Mouse (Mus musculus): Measurements from ENCODE around the gene Bcl2l13. TPM values are rescaled to one million over a fixed set of nuclear protein-coding genes. Genes with fewer than 3 reads are reported as not detected.

The Bcl2l13 gene
- polyA plus RNA-seq, 1 experiment = not detected

DNA sequence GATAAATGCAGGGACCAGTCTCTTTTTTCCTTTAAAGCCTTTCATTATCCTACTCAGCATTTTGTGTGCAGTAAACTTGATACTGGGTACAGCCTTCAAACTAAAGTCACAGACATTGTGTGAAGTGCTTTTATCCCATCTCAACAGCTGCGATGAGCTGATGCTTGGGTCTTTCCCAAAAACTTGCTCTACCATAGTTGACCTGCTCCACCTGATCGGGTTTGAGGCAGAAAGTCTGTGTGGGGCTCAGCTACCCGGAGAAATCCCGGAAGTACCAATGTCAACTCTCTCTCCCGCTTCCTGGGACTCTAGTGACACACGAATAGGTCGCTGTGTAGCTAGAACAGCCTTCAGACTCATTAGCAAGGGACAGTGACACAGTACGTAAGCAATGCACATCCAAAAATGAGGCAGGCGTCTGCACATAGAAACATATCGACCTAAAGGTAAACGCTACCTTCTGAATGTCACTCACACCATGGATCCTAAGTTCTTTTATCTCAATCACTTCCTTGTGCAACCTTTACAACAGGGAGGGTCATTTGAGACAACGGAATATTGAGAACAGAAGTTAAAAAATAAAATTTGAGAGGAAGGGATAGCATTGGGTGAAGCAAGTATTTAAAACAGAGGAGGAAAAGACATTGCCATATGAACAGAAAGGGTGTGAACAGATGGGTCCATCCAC is 102.9 kb downstream of the Bcl2l13 start:
- Histone ChIP-seq H3K27ac (ENCODE audit: insufficient read depth, low read depth, low read length) (no peak overlapping the region), H3K4me3 (ENCODE audit: insufficient read depth, low read depth, low read length) (no peak overlapping the region), H3K4me1 (ENCODE audit: control insufficient read depth, insufficient read depth, low read length) (peaks cover 2% of the 10 kb centered on the region; the same call in 1 of the 2 replicates)
- 93% methylated on average over 12 of the region's 12 CpGs for WGBS
- TF ChIP-seq POLR2A (IDR thresholded peaks at IDR 0.05; ENCODE audit: insufficient read depth, low read depth, low read length) (no peak), CTCF (IDR thresholded peaks at IDR 0.05; ENCODE audit: insufficient read depth, low read depth, low read length) (no peak)

- Histone ChIP-seq H3K27ac (ENCODE audit: insufficient read depth, low read depth, low read length) (no peak overlapping the region), H3K4me1 (ENCODE audit: control insufficient read depth, insufficient read depth, low read length) (peaks cover 2% of the 10 kb centered on the region; the same call in 1 of the 2 replicates), H3K4me3 (ENCODE audit: insufficient read depth, low read depth, low read length) (no peak overlapping the region)
- TF ChIP-seq POLR2A (IDR thresholded peaks at IDR 0.05; ENCODE audit: insufficient read depth, low read depth, low read length) (no peak), CTCF (IDR thresholded peaks at IDR 0.05; ENCODE audit: insufficient read depth, low read depth, low read length) (no peak)
- 90% methylated on average over 3 of the region's 3 CpGs for WGBS
Observed at GRCm38 (mm10) chr6:120939783-120940182, 103.8 kb downstream of the Bcl2l13 start.

- H3K4me1 ChIP-seq (ENCODE audit: control insufficient read depth, insufficient read depth, low read length) = peaks cover 2% of the 10 kb centered on the region; the same call in 1 of the 2 replicates
- 93% methylated on average over 7 of the region's 7 CpGs for WGBS
- no peak overlapping the region for H3K27ac ChIP-seq (ENCODE audit: insufficient read depth, low read depth, low read length)
- no peak overlapping the region for H3K4me3 ChIP-seq (ENCODE audit: insufficient read depth, low read depth, low read length)
- TF ChIP-seq POLR2A (IDR thresholded peaks at IDR 0.05; ENCODE audit: insufficient read depth, low read depth, low read length) = no peak
- no peak for TF ChIP-seq CTCF (IDR thresholded peaks at IDR 0.05; ENCODE audit: insufficient read depth, low read depth, low read length)
Observed at GRCm38 (mm10) chr6:120940446-120941083, 104.6 kb downstream of the Bcl2l13 start.

DNA sequence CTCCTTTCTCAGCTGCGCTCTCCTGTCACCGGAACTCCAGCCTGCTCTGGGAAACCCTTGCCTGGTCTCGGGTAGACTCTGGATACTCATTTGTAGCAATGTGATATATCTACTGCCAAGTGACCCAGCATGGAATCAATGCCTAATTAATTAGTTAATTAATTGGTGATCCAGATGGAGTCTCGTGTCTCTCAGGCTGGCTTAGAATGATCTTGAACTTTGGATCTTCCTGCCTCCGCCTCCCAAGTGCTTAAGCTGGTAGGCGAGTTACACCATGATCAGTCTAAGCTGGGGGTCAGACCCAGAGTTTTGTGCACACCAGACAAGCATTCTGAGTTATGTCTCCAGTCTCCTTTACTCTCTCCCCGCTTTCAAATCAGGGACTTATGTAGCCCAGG is 105.1 kb downstream of the Bcl2l13 start:
- TF ChIP-seq POLR2A (IDR thresholded peaks at IDR 0.05; ENCODE audit: insufficient read depth, low read depth, low read length) (no peak), CTCF (IDR thresholded peaks at IDR 0.05; ENCODE audit: insufficient read depth, low read depth, low read length) (no peak)
- 66% methylated on average over 7 of the region's 7 CpGs for WGBS
- no peak overlapping the region for H3K27ac ChIP-seq (ENCODE audit: insufficient read depth, low read depth, low read length)
- no peak overlapping the region for H3K4me3 ChIP-seq (ENCODE audit: insufficient read depth, low read depth, low read length)
- peaks cover 2% of the 10 kb centered on the region; the same call in 1 of the 2 replicates for H3K4me1 ChIP-seq (ENCODE audit: control insufficient read depth, insufficient read depth, low read length)

DNA sequence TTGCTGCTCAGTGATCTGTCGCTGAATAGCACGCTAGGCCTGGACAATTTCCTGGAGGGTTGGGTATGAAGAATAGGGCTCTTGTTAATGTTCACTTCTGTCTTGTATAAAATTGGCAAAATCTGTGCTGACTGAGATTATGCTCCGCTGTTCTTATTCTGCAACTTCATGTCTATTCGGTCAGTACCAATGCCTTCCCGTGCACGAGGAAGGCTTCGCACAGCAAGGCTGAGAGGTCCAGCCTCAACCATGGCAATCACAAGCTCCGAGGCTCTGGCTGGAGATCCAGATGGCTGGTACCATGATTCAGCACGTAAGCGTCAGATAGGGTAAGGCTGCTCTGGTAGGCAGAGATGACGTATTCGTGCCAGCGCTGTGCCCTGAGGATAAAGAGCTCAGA is 105.6 kb downstream of the Bcl2l13 start:
- no peak for TF ChIP-seq POLR2A (IDR thresholded peaks at IDR 0.05; ENCODE audit: insufficient read depth, low read depth, low read length)
- no peak for TF ChIP-seq CTCF (IDR thresholded peaks at IDR 0.05; ENCODE audit: insufficient read depth, low read depth, low read length)
- Histone ChIP-seq H3K27ac (ENCODE audit: insufficient read depth, low read depth, low read length) (no peak overlapping the region), H3K4me3 (ENCODE audit: insufficient read depth, low read depth, low read length) (no peak overlapping the region), H3K4me1 (ENCODE audit: control insufficient read depth, insufficient read depth, low read length) (peaks cover 2% of the 10 kb centered on the region; the same call in 1 of the 2 replicates)
- 73% methylated on average over 13 of the region's 13 CpGs for WGBS

Other genes starting within 250 kb of the Bcl2l13 start
- gene Cecr2, start 169.8 kb upstream of the Bcl2l13 start, polyA plus RNA-seq (2012; ENCODE audit: insufficient read depth, insufficient read length, low replicate concordance, missing spikeins) = not detected in 2 replicates
- gene Slc25a18, start 62.6 kb upstream of the Bcl2l13 start, polyA plus RNA-seq (2012; ENCODE audit: insufficient read depth, insufficient read length, low replicate concordance, missing spikeins) = not detected in 2 replicates
- not detected in 2 replicates for gene Atp6v1e1, start 13.4 kb upstream of the Bcl2l13 start, polyA plus RNA-seq (2012; ENCODE audit: insufficient read depth, insufficient read length, low replicate concordance, missing spikeins)
- gene Bid, start 80.6 kb downstream of the Bcl2l13 start, polyA plus RNA-seq (2012; ENCODE audit: insufficient read depth, insufficient read length, low replicate concordance, missing spikeins) = not detected in 2 replicates

Data from olfactory bulb, adult 2 months (tissue).